Mouse (Mus musculus) frontal cortex, adult 2 months (tissue): ENCODE data around the gene Mcm2. TPM values are rescaled to one million over a fixed set of nuclear protein-coding genes. Genes with fewer than 3 reads are reported as not detected.

ENCODE experiments used
- DNase-seq, 2 experiments: peaks; one replicate each; pipeline ENCODE4 v3.0.0; 2022; ENCODE audit warnings: low spot score in 1 of 2; ENCODE audit errors: extremely low spot score in 1 of 2
- polyA plus RNA-seq: library from polyadenylated mRNA; depleted of rRNA; stranded (reverse); fragments of >200 nt; gene quantifications from 2 replicates; pipeline ENCODE4 v1.2.3, GENCODE M21; 2012

Mcm2 gene
- polyA plus RNA-seq, 1 experiment, result 4.4 TPM

GRCm38 (mm10) chr6:88927595-88927994 lies 29.0 kb upstream of the Mcm2 start:
- DNase-seq, result peak in 1 of 2 experiments; percentile 94

GRCm38 (mm10) chr6:88926870-88927269 lies 28.3 kb upstream of the Mcm2 start:
- no peak for DNase-seq

- DNase-seq, result no peak
Observed at GRCm38 (mm10) chr6:88925640-88926205, 27.1 kb upstream of the Mcm2 start.

- DNase-seq, result no peak
Observed at GRCm38 (mm10) chr6:88924502-88925275, 26.1 kb upstream of the Mcm2 start.

- no peak for DNase-seq
Observed at GRCm38 (mm10) chr6:88918802-88919201, 20.2 kb upstream of the Mcm2 start.

GRCm38 (mm10) chr6:88916153-88916552 lies 17.6 kb upstream of the Mcm2 start:
- peak in 1 of 2 experiments; percentile 76 for DNase-seq

- DNase-seq, result no peak
Observed at GRCm38 (mm10) chr6:88915510-88915909, 16.9 kb upstream of the Mcm2 start.

GRCm38 (mm10) chr6:88914799-88915198 lies 16.2 kb upstream of the Mcm2 start:
- DNase-seq, result no peak

GRCm38 (mm10) chr6:88913440-88913839 lies 14.9 kb upstream of the Mcm2 start:
- DNase-seq, result no peak

- no peak for DNase-seq
Observed at GRCm38 (mm10) chr6:88913022-88913421, 14.4 kb upstream of the Mcm2 start.

- DNase-seq, result no peak
Observed at GRCm38 (mm10) chr6:88909151-88909550, 10.6 kb upstream of the Mcm2 start.

- peak; percentile 50 to 77 for DNase-seq
Observed at GRCm38 (mm10) chr6:88906369-88907108, 8.0 kb upstream of the Mcm2 start.

GRCm38 (mm10) chr6:88905042-88905441 lies 6.5 kb upstream of the Mcm2 start:
- DNase-seq, result no peak

- DNase-seq, result no peak
Observed at GRCm38 (mm10) chr6:88904456-88904974, 5.9 kb upstream of the Mcm2 start.

- DNase-seq, result no peak
Observed at GRCm38 (mm10) chr6:88903708-88904107, 5.1 kb upstream of the Mcm2 start.

GRCm38 (mm10) chr6:88901947-88902820 lies 3.6 kb upstream of the Mcm2 start, which contains the start of gene Tpra1:
Gene Tpra1, plus strand, starts transcription at chr6:88902251.
- peak; percentile 95 to 98 for DNase-seq

GRCm38 (mm10) chr6:88901471-88901870 lies 2.9 kb upstream of the Mcm2 start:
- DNase-seq, result no peak

GRCm38 (mm10) chr6:88899628-88900027 lies 1.0 kb upstream of the Mcm2 start:
- no peak for DNase-seq

GRCm38 (mm10) chr6:88899086-88899485 lies 506 bp upstream of the Mcm2 start:
- DNase-seq, result no peak

GRCm38 (mm10) chr6:88897246-88897645 lies 1.3 kb downstream of the Mcm2 start:
- DNase-seq, result no peak
